Mouse (Mus musculus) left cerebral cortex, postnatal 14 days (tissue): ENCODE measurements around the gene Rrh. TPM values are rescaled to one million over a fixed set of nuclear protein-coding genes. Genes with fewer than 3 reads are reported as not detected.

ENCODE experiments used
- DNase-seq, 2 experiments: peaks; one replicate each; pipeline ENCODE4 v3.0.0; 2021 to 2022; ENCODE audit warnings: low spot score in 2 of 2, mixed read lengths in 1 of 2
- intact Hi-C: fragments of 180-260 bp; cut with DNase I; formaldehyde crosslinking; loops from one replicate; pipeline ENCODE4 v1.15.1; 2025
- long read RNA-seq, 2 experiments: library from polyadenylated mRNA; stranded (forward); transcript quantifications; one replicate each; pipeline ENCODE4 v2.0.0; 2021
- total RNA-seq, 2 experiments: library from RNA; stranded (reverse); gene quantifications; 2 replicates each; pipeline ENCODE4 v1.2.3; 2021

The Rrh gene
- total RNA-seq: under 1 TPM; 0.30 to 0.64 TPM
- long read RNA-seq, experiment 1: 0 reads
- long read RNA-seq, experiment 2: 0 reads

DNA sequence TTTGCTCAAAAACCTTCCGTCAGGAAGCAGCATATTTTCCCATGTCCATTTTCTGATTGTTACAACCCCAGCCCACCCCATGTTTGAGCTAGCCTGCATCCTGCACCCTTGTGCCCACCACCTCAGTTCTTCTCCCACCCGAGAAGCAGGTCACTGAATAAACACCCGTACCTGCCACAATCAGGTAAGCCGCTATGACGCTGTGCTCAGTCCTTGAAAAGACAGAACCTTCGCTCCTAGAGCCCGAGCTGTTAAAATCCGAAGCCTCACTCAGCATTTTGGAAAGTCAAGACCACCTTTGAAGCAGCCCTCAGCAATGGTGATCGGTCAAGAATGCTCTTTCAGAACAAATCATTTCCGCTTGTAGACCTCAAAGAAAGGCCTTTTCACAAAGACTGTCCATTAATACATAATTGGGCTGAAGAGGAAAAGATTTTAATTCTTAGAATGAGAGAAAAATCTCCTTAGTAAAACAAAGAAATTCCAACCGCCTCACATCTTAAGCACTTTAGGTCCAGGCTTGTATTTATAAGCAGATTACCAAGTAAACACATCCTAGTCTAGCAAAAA is at the start of gene Rrh:
TSS of gene Rrh (minus strand) at position 382 of the 570 bp plus-strand sequence.
- intact Hi-C loops: loop anchor here (5.0 kb wide), 1 partner anchor 260 kb away; no protein-coding TSS in a partner anchor

DNA sequence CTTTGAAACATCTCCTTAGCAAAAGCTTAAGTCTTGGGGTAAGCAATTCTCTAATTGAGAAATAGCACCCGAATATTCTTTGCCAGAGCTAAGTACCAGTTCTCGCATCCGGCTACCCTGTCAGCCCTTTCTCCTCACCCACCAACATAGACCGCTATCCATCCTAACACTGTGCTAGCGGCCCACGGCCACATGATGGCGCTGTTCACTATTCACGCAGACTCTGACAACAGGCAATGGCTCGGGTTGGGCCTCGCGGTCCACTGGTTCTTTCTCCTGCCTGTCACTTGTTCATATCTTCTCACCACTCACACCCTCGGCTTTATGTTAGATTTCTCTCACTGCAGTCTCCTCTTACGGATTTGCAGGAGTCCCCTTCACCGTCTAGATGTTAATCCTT is 41.3 kb upstream of the Rrh start:
- intact Hi-C loops: no loop called here
- peak; percentile 29 for DNase-seq

More for the DNA sequence above, at the start of gene Rrh:
- no peak for DNase-seq

DNA sequence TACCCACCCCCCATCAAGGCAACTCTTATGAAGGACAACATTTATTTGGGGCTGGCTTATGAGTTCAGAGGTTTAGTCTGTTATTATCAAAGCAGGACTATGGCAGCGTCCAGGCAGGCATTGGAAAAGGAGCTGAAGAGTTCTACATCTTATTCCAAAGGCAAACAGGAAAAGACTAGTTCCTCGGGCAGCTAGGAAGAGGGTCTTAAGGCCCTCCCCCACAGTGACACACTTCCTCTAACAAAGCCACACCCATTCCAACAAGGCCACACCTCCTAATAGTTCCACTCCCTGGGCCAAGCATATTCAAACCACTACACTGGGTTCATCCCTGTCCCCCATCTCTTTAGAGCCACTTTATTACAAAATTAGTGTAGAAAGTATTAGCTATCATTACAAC is 40.2 kb upstream of the Rrh start:
- DNase-seq: no peak
- intact Hi-C loops: no loop called here

DNA sequence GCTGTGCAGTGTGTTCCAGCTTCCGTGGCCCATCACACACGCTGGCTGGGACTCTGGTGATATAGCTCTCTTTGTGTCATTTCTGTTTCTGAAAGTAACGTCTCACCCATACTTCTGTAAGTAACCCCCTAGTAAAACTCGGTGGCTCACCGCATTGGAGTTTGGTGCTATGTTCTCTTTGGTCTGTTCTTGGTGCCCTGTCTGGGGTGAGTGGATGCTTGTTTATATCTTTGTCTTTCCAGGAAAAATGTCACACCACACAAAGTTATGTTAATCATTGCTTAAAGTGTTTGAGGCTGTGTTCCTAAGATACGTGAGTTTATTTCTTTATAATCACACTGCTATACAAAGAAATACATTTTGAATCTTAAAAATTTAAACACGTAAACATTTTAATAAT is 24.5 kb upstream of the Rrh start:
- DNase-seq: no peak
- intact Hi-C loops: no loop called here

DNA sequence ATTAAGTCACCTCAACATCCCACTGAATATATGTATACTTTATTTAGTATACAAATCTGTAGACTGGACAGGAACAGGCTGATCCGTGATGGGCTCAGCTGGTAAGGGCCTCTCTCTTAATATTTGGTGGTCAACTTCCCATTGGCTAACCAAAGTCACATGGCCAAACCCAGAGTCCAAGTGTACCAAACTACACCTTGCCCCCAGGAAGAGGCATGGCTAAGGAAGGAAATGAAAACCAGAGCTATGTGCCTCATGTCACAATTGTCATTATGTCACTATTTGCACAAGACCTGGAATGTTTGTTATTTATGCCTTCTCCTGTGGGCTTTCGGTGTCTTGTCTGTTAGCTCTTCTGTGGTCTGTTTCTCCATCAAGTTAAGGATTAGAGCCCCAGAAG is 23.5 kb upstream of the Rrh start:
- no peak for DNase-seq
- intact Hi-C loops: no loop called here

DNA sequence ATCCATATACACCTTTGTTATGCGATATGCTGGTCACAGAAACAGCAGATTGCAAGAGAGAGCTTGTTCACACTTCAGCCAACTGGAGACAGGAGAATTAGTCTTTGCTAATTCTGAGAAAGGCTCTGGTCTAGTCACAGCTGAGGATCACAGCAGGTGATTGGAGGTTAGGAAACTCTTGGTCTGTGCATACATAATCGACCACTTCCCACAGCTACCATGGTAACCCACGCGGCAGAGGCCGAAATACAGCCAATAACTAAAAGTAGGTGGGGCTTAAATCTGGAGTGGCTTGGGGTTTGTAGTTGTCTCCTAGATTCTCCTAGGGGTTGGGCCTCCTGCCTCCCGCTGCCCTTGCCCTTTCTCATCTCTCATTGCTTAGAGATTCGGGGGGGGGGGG is 15.6 kb upstream of the Rrh start:
- intact Hi-C loops: no loop called here

DNA sequence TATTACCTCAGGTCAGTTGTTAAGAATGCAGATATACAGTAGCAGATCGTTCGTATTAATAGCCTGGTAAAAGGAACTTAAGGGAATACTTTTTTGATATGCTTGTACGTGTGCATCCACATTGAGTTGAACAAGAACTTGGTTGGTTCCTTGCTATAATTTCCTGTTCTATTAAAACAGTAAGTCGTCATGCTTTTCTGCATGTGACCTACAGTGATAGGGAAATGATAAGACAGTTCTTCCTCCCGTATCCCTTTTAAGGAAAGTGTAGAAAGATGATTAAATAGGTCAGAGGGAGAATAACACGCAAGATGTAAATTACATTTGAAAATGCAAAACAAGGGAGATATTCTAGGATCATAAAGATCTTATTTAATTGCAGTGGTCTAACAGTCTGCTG is 14.6 kb upstream of the Rrh start:
- intact Hi-C loops: no loop called here

More for the DNA sequence above, 15.6 kb upstream of the Rrh start:
- no peak for DNase-seq

DNA sequence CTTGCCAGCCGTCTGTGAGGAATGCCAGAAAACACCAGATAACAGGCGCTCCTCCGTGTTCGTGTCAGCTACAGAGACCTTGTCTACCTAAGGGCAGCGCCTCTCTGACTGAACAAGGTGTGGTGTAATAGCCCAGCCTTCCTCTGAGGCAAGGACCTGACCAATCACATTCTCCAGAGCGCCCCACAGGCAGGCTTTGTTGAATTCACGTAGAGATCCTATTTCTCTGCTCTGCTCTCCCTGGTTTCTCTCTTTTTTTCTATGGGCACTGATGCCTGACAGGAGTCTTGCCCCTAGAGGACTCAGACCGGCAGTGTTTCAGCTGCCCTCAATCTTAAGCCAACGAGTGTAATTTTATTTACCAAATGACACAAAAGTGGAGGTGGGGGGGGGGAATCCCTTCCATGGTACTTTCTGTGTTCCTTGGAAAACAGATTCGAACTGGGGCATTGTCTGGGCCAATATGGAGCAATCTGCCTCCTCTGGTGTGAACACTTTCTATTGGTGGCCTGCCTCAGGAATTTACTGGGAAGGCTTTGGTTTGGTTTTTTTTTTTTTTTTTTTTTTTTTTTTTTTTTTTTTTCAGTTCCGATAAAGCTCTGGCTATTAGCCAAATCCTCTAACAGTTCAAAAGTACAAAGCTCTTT is 13.8 kb upstream of the Rrh start:
- DNase-seq: no peak
- intact Hi-C loops: no loop called here

More for the DNA sequence above, 14.6 kb upstream of the Rrh start:
- no peak for DNase-seq

DNA sequence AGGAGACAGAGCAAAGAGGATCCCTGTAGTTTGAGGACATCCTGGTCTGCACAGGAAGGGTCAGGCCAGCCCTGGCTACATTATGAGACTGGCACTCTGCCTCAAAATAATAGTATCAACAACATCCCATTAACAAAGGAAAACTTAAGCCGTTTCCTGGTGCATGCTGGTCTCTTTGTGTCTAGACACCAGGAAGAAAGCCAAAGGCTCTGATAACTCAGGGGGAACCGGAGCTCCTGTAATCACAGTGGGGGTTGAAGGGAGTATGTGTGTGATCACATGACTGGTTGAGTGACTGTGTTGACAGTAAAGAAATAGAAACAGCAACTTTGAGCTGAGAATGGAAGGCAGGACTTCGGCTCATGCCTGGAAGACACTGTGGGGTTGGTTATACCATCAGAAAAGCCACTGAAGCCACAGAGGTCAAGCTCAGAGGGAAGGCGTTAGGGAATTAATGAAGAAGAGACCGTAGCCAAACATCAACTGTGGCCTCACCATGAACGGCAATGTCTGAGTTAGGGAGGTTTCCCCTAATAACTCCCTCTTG is 13.1 kb upstream of the Rrh start, which contains the start of gene Cfi:
TSS of gene Cfi (plus strand) at position 497 of the 547 bp plus-strand sequence.
- intact Hi-C loops: no loop called here
- DNase-seq: no peak

DNA sequence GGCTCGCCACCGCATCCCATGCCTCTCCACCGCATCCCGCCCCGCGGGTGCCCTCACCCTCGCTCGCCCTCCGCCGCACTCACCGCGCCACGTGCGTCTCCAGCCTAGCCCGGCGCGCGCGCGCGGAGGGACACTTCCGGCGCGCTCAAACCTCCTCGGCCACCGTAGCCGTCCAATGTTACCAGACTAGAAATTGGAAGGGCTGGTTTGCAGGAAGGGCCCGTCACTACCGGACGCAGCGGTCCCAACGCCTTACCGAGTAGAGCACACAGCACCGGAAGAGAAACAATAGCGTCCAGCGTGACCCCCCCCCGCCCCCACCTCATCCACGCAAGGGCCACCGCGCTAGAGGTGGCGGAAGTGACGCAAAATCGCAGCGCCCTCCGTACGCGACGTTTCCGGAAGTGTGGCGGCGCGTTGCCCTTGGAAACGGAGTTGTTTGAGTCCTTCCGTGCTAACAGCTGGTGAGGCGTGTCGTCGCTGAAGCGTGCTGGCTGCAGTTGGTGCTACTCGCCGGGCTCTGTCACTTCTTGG is 8.7 kb upstream of the Rrh start, which contains the start of gene Gar1:
TSS of gene Gar1 (minus strand) at position 362 of the 534 bp plus-strand sequence.
- intact Hi-C loops: loop anchor here (2.0 to 5.0 kb wide), 2 partner anchors 48 to 231 kb away; partner anchors contain the start of genes Pla2g12a and Sec24b
- DNase-seq: peak; percentile 95 to 97

DNA sequence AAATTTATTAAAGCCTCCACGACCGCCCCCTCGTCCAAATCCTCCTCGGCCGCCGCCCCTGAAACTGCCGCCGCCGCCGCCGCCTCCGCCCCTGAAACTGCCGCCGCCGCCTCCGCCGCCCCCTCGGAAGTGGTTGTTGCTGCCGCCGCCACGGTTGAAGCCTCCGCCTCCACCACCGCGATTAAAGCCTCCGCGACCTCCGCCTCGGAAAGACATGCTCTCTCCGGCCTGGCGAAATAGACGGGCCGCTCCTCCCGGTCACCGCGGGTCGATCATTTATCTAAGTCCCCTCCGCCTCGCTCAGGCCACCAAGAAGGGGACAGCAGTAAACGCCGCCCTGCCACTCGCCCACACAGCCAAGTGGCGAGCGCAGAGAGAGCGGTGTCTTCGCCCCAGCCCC is 8.2 kb upstream of the Rrh start:
- DNase-seq: no peak
- intact Hi-C loops: loop anchor here (2.0 to 5.0 kb wide), 2 partner anchors 48 to 232 kb away; partner anchors contain the start of genes Pla2g12a and Sec24b

DNA sequence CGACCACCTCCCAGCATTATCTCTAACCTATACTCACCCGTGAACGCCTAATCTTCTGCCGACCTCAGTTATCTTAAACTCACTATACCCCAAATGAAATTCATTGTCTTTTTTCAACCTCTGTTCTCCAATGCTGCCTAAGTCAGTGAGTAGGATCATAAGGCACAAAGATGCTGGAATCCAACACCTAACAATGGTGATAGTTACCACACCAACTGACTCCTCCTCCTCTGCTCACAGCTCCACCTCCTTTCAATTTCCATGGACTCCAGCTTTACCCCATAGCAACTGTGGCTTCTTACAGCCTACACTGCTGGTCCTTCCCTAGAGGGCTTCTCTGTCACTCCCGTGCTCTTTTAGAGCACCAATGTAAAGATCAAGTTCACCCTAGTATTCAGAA is 5.3 kb upstream of the Rrh start:
- intact Hi-C loops: no loop called here
- no peak for DNase-seq

DNA sequence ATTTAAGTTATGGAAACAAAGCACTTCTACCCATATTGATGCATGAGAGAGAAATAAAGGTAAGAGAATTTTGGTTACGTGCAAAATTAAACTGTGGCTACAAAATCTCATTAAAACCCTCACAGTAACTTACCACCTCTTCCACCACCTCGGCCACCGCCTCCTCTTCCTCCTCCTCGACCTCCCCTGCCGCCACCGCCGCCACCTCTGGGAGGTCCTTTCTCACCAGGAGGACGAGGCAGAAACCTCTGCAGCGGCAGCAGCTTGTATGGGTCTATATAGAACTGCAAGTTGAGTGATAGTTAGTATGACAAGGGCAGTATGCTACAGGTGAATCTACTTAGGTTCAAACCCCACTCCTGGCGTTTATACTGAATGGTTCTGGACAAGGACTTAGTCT is 4.3 kb upstream of the Rrh start:
- DNase-seq: no peak
- intact Hi-C loops: no loop called here

DNA sequence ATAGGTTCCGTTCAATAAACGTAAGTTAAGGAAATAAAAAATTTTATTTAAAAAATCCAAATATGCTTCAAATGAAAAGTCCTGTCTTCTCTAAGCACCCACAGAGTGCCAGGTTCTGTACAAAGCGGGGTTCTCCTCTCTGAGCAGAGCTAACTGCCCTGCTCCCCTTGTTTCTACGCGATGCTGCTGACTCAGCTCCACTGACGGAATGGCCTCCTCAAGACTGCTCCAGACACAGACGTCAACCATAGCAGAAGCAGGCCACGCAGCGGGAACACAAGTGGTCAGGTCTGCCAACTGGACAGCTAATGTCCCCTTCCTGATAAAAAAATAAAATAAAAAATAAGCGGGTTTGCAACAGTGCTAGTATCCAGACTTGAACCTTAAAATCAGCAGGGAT is 2.5 kb upstream of the Rrh start:
- intact Hi-C loops: loop anchor here (5.0 kb wide), 1 partner anchor 257 kb away; no protein-coding TSS in a partner anchor
- no peak for DNase-seq

DNA sequence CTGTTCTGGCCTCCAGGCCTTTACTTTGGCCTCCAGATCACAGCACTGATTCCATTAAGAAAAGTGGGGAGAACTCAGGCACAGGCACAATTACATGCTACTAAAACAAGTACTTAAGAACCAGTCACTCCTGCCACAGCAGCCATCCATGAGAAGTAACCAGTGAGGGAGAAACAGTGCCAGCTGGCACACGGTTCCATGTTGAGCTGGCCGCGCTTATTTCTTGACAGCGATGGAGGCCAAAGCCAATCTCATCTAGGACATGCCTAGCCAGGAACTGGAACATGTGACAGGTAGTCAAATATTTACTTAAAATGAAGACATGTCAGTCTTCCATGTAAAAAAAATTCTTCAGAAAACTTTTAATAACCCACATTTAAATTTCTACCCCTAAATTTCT is 1.8 kb upstream of the Rrh start:
- no peak for DNase-seq
- intact Hi-C loops: loop anchor here (5.0 kb wide), 1 partner anchor 258 kb away; no protein-coding TSS in a partner anchor

DNA sequence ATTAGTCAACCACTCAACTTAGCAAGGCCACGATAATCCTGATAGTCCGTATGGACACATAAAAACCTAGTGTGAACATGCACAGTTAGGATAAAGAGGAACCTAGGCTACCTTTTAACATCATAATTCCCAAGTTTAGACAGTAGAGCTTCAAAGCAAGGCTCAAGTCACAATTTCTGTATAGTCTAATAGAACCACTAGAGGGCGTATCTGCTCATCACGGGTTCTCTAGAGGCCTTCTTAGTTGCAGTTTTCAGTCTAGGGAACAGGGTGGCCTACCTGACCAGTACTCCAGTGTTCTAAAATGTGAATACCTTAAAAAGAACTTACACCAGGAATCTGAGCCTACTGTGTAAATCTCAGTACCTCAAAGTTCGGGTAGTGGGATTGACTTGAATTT is 906 bp upstream of the Rrh start:
- DNase-seq: peak; percentile 25 to 76
- intact Hi-C loops: loop anchor here (5.0 kb wide), 1 partner anchor 259 kb away; no protein-coding TSS in a partner anchor

DNA sequence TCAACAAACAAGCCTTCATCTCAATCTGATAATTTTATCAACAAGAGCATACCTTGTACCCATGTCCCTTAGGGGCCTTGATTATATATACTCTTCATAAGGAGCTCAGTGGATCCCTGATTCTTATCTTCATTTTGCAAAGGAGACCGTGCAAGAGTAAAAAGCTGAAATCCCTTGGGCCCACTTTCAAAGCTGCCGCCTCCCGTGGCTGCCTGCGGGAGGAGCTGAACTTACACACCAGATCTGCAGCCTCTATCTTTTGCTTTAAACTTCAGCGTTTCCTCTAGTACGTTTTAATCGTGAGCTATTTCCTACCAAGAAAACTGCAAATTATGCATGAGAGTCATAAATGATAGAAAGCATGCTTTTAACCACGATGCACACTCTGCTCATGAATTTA is 651 bp downstream of the Rrh start:
- DNase-seq: no peak
- intact Hi-C loops: loop anchor here (5.0 kb wide), 1 partner anchor 261 kb away; no protein-coding TSS in a partner anchor

DNA sequence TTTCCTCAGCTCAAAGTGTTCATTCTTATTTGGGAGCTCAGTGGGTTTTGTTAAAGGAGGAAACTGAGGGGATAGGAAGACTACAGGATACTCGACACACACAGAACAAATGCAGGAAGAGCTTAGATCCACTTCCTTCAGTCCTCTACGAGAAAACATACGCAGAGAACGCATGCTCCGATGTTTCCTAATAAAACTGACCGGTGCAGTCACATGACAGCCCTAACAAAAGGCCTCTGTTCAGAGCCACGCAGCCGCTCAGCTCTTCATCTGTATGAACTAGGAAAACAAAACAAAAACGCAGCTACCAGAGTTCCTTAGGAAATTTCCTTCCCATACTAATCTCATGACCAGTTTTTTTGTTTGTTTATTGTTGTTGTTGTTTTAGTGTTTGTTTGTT is 1.5 kb downstream of the Rrh start:
- no peak for DNase-seq
- intact Hi-C loops: loop anchor here (5.0 kb wide), 1 partner anchor 261 kb away; no protein-coding TSS in a partner anchor

DNA sequence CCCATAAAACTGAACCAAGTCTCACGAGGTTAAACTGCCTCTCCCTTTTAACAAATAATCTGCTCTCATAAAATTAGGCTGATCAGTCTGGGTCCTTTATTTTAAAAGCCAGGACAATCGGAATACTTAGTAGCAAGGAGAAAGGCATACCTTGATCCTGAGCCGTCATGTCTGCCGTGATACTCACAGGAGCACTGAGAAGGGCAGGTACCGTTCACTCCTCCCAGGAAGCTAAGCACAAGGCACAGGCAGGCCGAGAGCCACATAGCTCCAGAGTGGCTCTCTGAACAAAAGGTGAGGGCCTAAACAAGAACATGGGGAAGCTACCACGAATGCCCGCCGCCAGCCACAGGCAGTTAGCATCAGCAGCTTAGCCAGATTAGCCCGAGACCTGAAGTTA is 18.6 kb downstream of the Rrh start, which contains the start of gene Lrit3:
TSS of gene Lrit3 (minus strand) at position 266 of the 400 bp plus-strand sequence.
- intact Hi-C loops: no loop called here
- no peak for DNase-seq

DNA sequence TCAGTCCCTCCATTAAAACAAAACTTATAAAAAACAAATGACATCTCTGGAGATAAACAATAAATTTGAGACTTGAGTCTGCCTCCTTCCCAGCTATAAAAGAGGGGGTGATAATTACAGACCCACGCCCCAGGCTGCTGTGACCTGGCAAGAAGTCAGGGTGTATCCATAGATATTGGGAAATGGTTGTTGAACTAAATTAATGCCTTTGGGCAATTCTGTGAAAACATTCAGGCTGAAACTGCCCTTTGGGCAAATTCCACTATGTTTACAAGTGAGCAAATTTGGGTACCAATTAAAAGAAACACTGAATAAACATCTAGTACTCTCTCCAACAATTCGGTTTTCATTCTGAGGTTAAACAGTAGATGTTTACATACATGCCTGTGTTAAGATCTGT is 23.4 kb downstream of the Rrh start:
- intact Hi-C loops: no loop called here
- DNase-seq: no peak
